In genomic region chr7:82417053-82417452, GRCm38 (mm10) we compare ENCODE assay signal across 26 mouse cellular contexts.
DNase-seq lines count a peak whose midpoint lies in the region; ATAC-seq and TF ChIP-seq lines count a peak whose summit lies in the region.
"Had no signal": no experiment of that assay in that cellular context is flagged by ENCODE, and none has a peak within 500 bp of the region (broad histone marks: within the 10 kb centered on the region; RNA-seq: fewer than 3 reads in every experiment).

No protein-coding gene starts in this region.

- WGBS in embryonic facial prominence, embryonic 14.5 days, result 67% methylated on average over 4 of the region's 4 CpGs
- WGBS in embryonic facial prominence, embryonic 10.5 days, result 84% methylated on average over 4 of the region's 4 CpGs
- WGBS in lung, embryonic 16.5 days, result 56% methylated on average over 4 of the region's 4 CpGs
- whole genome bisulfite sequencing in lung, adult 2 months, result 68% methylated on average over 4 of the region's 4 CpGs

- no peaks in the 10 kb centered on the region; the same call in 1 of the 2 replicates for H3K27me3 ChIP-seq in embryonic facial prominence, embryonic 14.5 days (replicated peaks; ENCODE audit: control insufficient read depth, insufficient read depth, low read length)
- H3K27me3 ChIP-seq in embryonic facial prominence, embryonic 10.5 days (replicated peaks; ENCODE audit: low read depth, poor library complexity, severe bottlenecking), result no peaks in the 10 kb centered on the region
- no peaks in the 10 kb centered on the region for H3K27me3 ChIP-seq in lung, embryonic 16.5 days (ENCODE audit: control insufficient read depth, insufficient read depth, low read depth, low read length)
- H3K27me3 ChIP-seq: CH12.LX; forebrain, embryonic 12.5 days; Patski had no signal

- TF ChIP-seq CTCF in lung, adult 2 months (IDR thresholded peaks at IDR 0.05; ENCODE audit: insufficient read depth, low read length), result no peak
- no peak for TF ChIP-seq CTCF in embryonic fibroblast, embryonic 13.5 days (IDR thresholded peaks at IDR 0.05; ENCODE audit: borderline replicate concordance, insufficient read depth, low read length)

- H3K4me2 ChIP-seq in embryonic facial prominence, embryonic 14.5 days (ENCODE audit: low read depth, low read length), result no peak overlapping the region
- H3K4me2 ChIP-seq in lung, embryonic 16.5 days (ENCODE audit: low read depth, low read length), result no peak overlapping the region
- H3K4me2 ChIP-seq: embryonic facial prominence, embryonic 13.5 days; forebrain, embryonic 12.5 days had no signal

- peak; percentile 57 for DNase-seq in embryonic facial prominence, embryonic 14.5 days (ENCODE audit: low spot score)
- DNase-seq in embryonic facial prominence, embryonic 10.5 days (ENCODE audit: low spot score), result no peak
- DNase-seq in lung, adult 2 months, result no peak
- DNase-seq in right cerebral cortex, adult 2 months (ENCODE audit: low spot score in 2 of 2), result no peak
- DNase-seq: adrenal gland, adult 8-10 months; adrenal gland, postnatal 14 days; adrenal gland, postnatal 36 days; B cell, adult 2 months; cerebellum, adult 11-12 months; cerebellum, adult 2 months; cerebellum, adult 9-10 months; cerebellum, postnatal 10 days; cerebellum, postnatal 25 days had no signal

- peaks cover 3% of the 10 kb centered on the region; the same call in 1 of the 2 replicates for H3K4me1 ChIP-seq in embryonic facial prominence, embryonic 14.5 days (ENCODE audit: control insufficient read depth, insufficient read depth, low read length)
- H3K4me1 ChIP-seq in embryonic facial prominence, embryonic 10.5 days, result no peaks in the 10 kb centered on the region
- H3K4me1 ChIP-seq in lung, embryonic 16.5 days (replicated peaks; ENCODE audit: control insufficient read depth, insufficient read depth, low read length), result peaks cover 5% of the 10 kb centered on the region; the same call in 1 of the 2 replicates
- H3K4me1 ChIP-seq in lung, adult 2 months (ENCODE audit: control insufficient read depth, insufficient read depth, low read length), result no peaks in the 10 kb centered on the region
- peaks cover 20% of the 10 kb centered on the region for H3K4me1 ChIP-seq in embryonic fibroblast, embryonic 13.5 days (ENCODE audit: control insufficient read depth, insufficient read depth, low read length)
- H3K4me1 ChIP-seq: forebrain, embryonic 10.5 days; forebrain, embryonic 12.5 days had no signal

- H3K9me3 ChIP-seq in embryonic facial prominence, embryonic 14.5 days (ENCODE audit: control insufficient read depth, low read length), result no peaks in the 10 kb centered on the region
- H3K9me3 ChIP-seq in embryonic facial prominence, embryonic 10.5 days, result no peaks in the 10 kb centered on the region
- no peaks in the 10 kb centered on the region for H3K9me3 ChIP-seq in lung, embryonic 16.5 days (ENCODE audit: control insufficient read depth, low read length)
- H3K9me3 ChIP-seq: embryonic facial prominence, embryonic 13.5 days; forebrain, embryonic 10.5 days; forebrain, embryonic 12.5 days had no signal

- H3K36me3 ChIP-seq in embryonic facial prominence, embryonic 14.5 days (ENCODE audit: control insufficient read depth, insufficient read depth, low read length), result no peaks in the 10 kb centered on the region
- no peaks in the 10 kb centered on the region for H3K36me3 ChIP-seq in embryonic facial prominence, embryonic 10.5 days (replicated peaks)
- no peaks in the 10 kb centered on the region for H3K36me3 ChIP-seq in lung, embryonic 16.5 days (ENCODE audit: control insufficient read depth, insufficient read depth, low read length)
- H3K36me3 ChIP-seq: embryonic facial prominence, embryonic 13.5 days; forebrain, embryonic 10.5 days; forebrain, embryonic 12.5 days; G1E had no signal

- no peak overlapping the region for H3K9ac ChIP-seq in embryonic facial prominence, embryonic 14.5 days (ENCODE audit: low read depth, low read length)
- no peak overlapping the region for H3K9ac ChIP-seq in lung, embryonic 16.5 days (ENCODE audit: low read length)
- H3K9ac ChIP-seq: embryonic facial prominence, embryonic 13.5 days; forebrain, embryonic 12.5 days had no signal

- no peak for ATAC-seq in embryonic facial prominence, embryonic 14.5 days (ENCODE audit: low read depth)
- peak; percentile 34; the same call in 1 of the 2 replicates for ATAC-seq in lung, embryonic 16.5 days (ENCODE audit: low read depth)
- ATAC-seq: activated CD4-positive, CD25-positive, alpha-beta regulatory T cell, adult 4 months; CD4-positive, CD25-positive, alpha-beta regulatory T cell, adult 4 months; forebrain, embryonic 14.5 days; forebrain, embryonic 16.5 days; Patski had no signal

- TF ChIP-seq POLR2A in lung, adult 2 months (IDR thresholded peaks at IDR 0.05; ENCODE audit: borderline replicate concordance, extremely low read depth, low read depth, low read length), result no peak
- no peak for TF ChIP-seq POLR2A in embryonic fibroblast, embryonic 13.5 days (IDR thresholded peaks at IDR 0.05; ENCODE audit: low read depth, low read length)

- H3K27ac ChIP-seq in embryonic facial prominence, embryonic 14.5 days (replicated peaks; ENCODE audit: low read depth, low read length), result no peak overlapping the region
- H3K27ac ChIP-seq in embryonic facial prominence, embryonic 10.5 days (replicated peaks), result no peak overlapping the region
- H3K27ac ChIP-seq in lung, embryonic 16.5 days (ENCODE audit: low read length), result no peak overlapping the region
- peak overlapping the region; percentile 64 for H3K27ac ChIP-seq in embryonic fibroblast, embryonic 13.5 days (ENCODE audit: insufficient read depth, low read length)
- H3K27ac ChIP-seq: forebrain, embryonic 10.5 days; forebrain, embryonic 12.5 days had no signal

- no peak overlapping the region for H3K4me3 ChIP-seq in embryonic facial prominence, embryonic 14.5 days (ENCODE audit: low read depth, low read length)
- no peak overlapping the region for H3K4me3 ChIP-seq in embryonic facial prominence, embryonic 10.5 days
- H3K4me3 ChIP-seq in lung, embryonic 16.5 days (ENCODE audit: low read length), result no peak overlapping the region
- no peak overlapping the region for H3K4me3 ChIP-seq in lung, adult 2 months (replicated peaks; ENCODE audit: extremely low read depth, low read depth, low read length)
- no peak overlapping the region for H3K4me3 ChIP-seq in embryonic fibroblast, embryonic 13.5 days (ENCODE audit: insufficient read depth, low read length)
- H3K4me3 ChIP-seq: embryonic facial prominence, embryonic 13.5 days; erythroblast, embryonic 14.5 days; forebrain, embryonic 10.5 days; forebrain, embryonic 12.5 days had no signal
